Mouse (Mus musculus) heart, adult 2 months (tissue): ENCODE results near the gene Rhoc. TPM values are rescaled to one million over a fixed set of nuclear protein-coding genes. Genes with fewer than 3 reads are reported as not detected.
"Not testable (repeated sequence)": the region's sequence is repeated elsewhere in the genome, so short reads cannot be mapped to it uniquely, and the experiment has no call there.

Experiments
- DNase-seq, 2 experiments: peaks; one replicate each; pipeline ENCODE4 v3.0.0; 2021
- H3K27ac ChIP-seq: fragments of 200-600 bp; 2 replicates; pipeline ENCODE4 v1.8.1; 2022
- H3K27me3 ChIP-seq: fragments of 200-500 bp; 2 replicates; pipeline ENCODE4 v1.6.1; 2012; ENCODE audit warnings: mild to moderate bottlenecking, low read length, inconsistent platforms, mixed read lengths; ENCODE audit not compliant: control insufficient read depth, insufficient read depth
- H3K36me3 ChIP-seq: fragments of 200-500 bp; 2 replicates; pipeline ENCODE4 v1.6.1; 2012; ENCODE audit warnings: low read length, inconsistent platforms; ENCODE audit not compliant: control insufficient read depth, insufficient read depth
- H3K4me1 ChIP-seq: fragments of 200-500 bp; 2 replicates; pipeline ENCODE4 v1.6.1; 2011; ENCODE audit warnings: low read length; ENCODE audit not compliant: control insufficient read depth, insufficient read depth
- H3K4me3 ChIP-seq: fragments of 200-600 bp; 2 replicates; pipeline ENCODE4 v1.8.1; 2022
- H3K79me2 ChIP-seq: fragments of 200-500 bp; replicated peaks from 2 replicates; pipeline ENCODE4 v1.6.1; 2012; ENCODE audit warnings: mild to moderate bottlenecking, inconsistent platforms, low read length, moderate library complexity, mixed read lengths; ENCODE audit not compliant: control insufficient read depth, insufficient read depth
- H3K9ac ChIP-seq: fragments of 200-500 bp; 2 replicates; pipeline ENCODE4 v1.6.1; 2012; ENCODE audit warnings: low read depth, mild to moderate bottlenecking, control low read depth, inconsistent platforms, low read length, mixed read lengths
- CTCF ChIP-seq: fragments of 200-600 bp; IDR thresholded peaks from 2 replicates; pipeline ENCODE4 v1.8.1; 2022; ENCODE audit warnings: antibody characterized with exemption, mild to moderate bottlenecking, moderate library complexity
- EP300 ChIP-seq: fragments of 200-500 bp; IDR thresholded peaks from 2 replicates; pipeline ENCODE4 v1.6.1; 2011; ENCODE audit warnings: low read depth, low read length, control low read depth; ENCODE audit not compliant: insufficient read depth
- POLR2A ChIP-seq: fragments of 200-500 bp; IDR thresholded peaks from 2 replicates; pipeline ENCODE4 v1.6.1; 2011; ENCODE audit warnings: mild to moderate bottlenecking, low read depth, low read length, control low read depth; ENCODE audit not compliant: insufficient read depth
- WGBS: fragments of 180-500 bp; shearing (Covaris S2); methylation state at CpG from one replicate; pipeline ENCODE4 v1.1.7; 2018; 5-methylcytosine and 5-hydroxymethylcytosine counted together
- intact Hi-C: fragments of 180-260 bp; cut with DNase I; formaldehyde crosslinking; loops from one replicate; pipeline ENCODE4 v1.15.1; 2025
- polyA plus RNA-seq: library from polyadenylated mRNA; depleted of rRNA; stranded (reverse); fragments of >200 nt; gene quantifications from 2 replicates; pipeline ENCODE4 v1.2.3, GENCODE M21; 2012
- total RNA-seq, 2 experiments: library from RNA; stranded (reverse); gene quantifications; 2 replicates each; pipeline ENCODE4 v1.2.3; 2021

Gene Rhoc
- total and polyA plus RNA-seq, 3 experiments, result 83.8 to 89.9 (median 85.3) TPM

- Histone ChIP-seq H3K79me2 (no peaks in the 10 kb centered on the region), H3K27ac (no peak overlapping the region), H3K27me3 (no peaks in the 10 kb centered on the region), H3K36me3 (no peaks in the 10 kb centered on the region), H3K4me1 (peaks cover 2% of the 10 kb centered on the region), H3K4me3 (no peak overlapping the region), H3K9ac (no peak overlapping the region)
- TF ChIP-seq EP300 (no peak), CTCF (no peak), POLR2A (no peak)
- WGBS, result 89% methylated on average over 11 of the region's 11 CpGs
- intact Hi-C loops, result no loop called here
- no peak for DNase-seq
Measured at GRCm38 (mm10) chr3:104800681-104801080, 12.5 kb downstream of the Rhoc start.

GRCm38 (mm10) chr3:104801481-104801880 lies 13.3 kb downstream of the Rhoc start:
- Histone ChIP-seq H3K9ac (no peak overlapping the region), H3K27me3 (no peaks in the 10 kb centered on the region), H3K4me1 (peaks cover 2% of the 10 kb centered on the region), H3K4me3 (no peak overlapping the region), H3K36me3 (no peaks in the 10 kb centered on the region), H3K27ac (no peak overlapping the region), H3K79me2 (no peaks in the 10 kb centered on the region)
- DNase-seq, result no peak
- TF ChIP-seq EP300 (no peak), CTCF (no peak), POLR2A (no peak)
- 95% methylated on average over 6 of the region's 6 CpGs for WGBS
- intact Hi-C loops, result no loop called here

- peaks cover 3% of the 10 kb centered on the region; the same call in 1 of the 2 replicates for H3K79me2 ChIP-seq
- peaks cover 2% of the 10 kb centered on the region for H3K4me1 ChIP-seq
- no peak overlapping the region for H3K27ac ChIP-seq
- no peaks in the 10 kb centered on the region for H3K27me3 ChIP-seq
- H3K4me3 ChIP-seq, result no peak overlapping the region
- no peak for DNase-seq
- H3K36me3 ChIP-seq, result no peaks in the 10 kb centered on the region
- intact Hi-C loops, result no loop called here
- WGBS, result 98% methylated on average over 10 of the region's 10 CpGs
- H3K9ac ChIP-seq, result no peak overlapping the region
- TF ChIP-seq POLR2A, result no peak
- no peak for TF ChIP-seq CTCF
- no peak for TF ChIP-seq EP300
Measured at GRCm38 (mm10) chr3:104804312-104804711, 16.1 kb downstream of the Rhoc start.

GRCm38 (mm10) chr3:104805539-104805938 lies 17.4 kb downstream of the Rhoc start:
- Histone ChIP-seq H3K9ac (no peak overlapping the region), H3K36me3 (no peaks in the 10 kb centered on the region), H3K4me1 (peaks cover 2% of the 10 kb centered on the region), H3K27me3 (no peaks in the 10 kb centered on the region), H3K27ac (no peak overlapping the region), H3K4me3 (no peak overlapping the region), H3K79me2 (peaks cover 3% of the 10 kb centered on the region; the same call in 1 of the 2 replicates)
- TF ChIP-seq CTCF (no peak), EP300 (no peak), POLR2A (no peak)
- 43% methylated on average over 9 of the region's 9 CpGs for WGBS
- no peak for DNase-seq
- intact Hi-C loops, result no loop called here

- Histone ChIP-seq H3K4me3 (no peak overlapping the region), H3K79me2 (peaks cover 3% of the 10 kb centered on the region)
- intact Hi-C loops, result no loop called here
Measured at GRCm38 (mm10) chr3:104811752-104812151, 23.6 kb downstream of the Rhoc start.

GRCm38 (mm10) chr3:104812254-104812653 lies 24.1 kb downstream of the Rhoc start:
- H3K9ac ChIP-seq, result no peak overlapping the region
- intact Hi-C loops, result no loop called here

More at GRCm38 (mm10) chr3:104811752-104812151, 23.6 kb downstream of the Rhoc start:
- no peaks in the 10 kb centered on the region for H3K27me3 ChIP-seq
- H3K4me1 ChIP-seq, result no peaks in the 10 kb centered on the region
- H3K9ac ChIP-seq, result no peak overlapping the region
- TF ChIP-seq CTCF (no peak), EP300 (no peak), POLR2A (no peak)
- H3K27ac ChIP-seq, result no peak overlapping the region
- peaks cover 2% of the 10 kb centered on the region; the same call in 1 of the 2 replicates for H3K36me3 ChIP-seq
- WGBS, result 53% methylated on average over 3 of the region's 3 CpGs
- no peak for DNase-seq

GRCm38 (mm10) chr3:104813227-104813626 lies 25.1 kb downstream of the Rhoc start:
- intact Hi-C loops, H3K27ac ChIP-seq, H3K79me2 ChIP-seq, H3K4me1 ChIP-seq, H3K27me3 ChIP-seq, H3K36me3 ChIP-seq, H3K4me3 ChIP-seq, H3K9ac ChIP-seq, DNase-seq: not testable (repeated sequence)
- 89% methylated on average over 7 of the region's 7 CpGs for WGBS

More at GRCm38 (mm10) chr3:104812254-104812653, 24.1 kb downstream of the Rhoc start:
- H3K79me2 ChIP-seq, result peaks cover 3% of the 10 kb centered on the region
- H3K36me3 ChIP-seq, result peaks cover 2% of the 10 kb centered on the region; the same call in 1 of the 2 replicates
- H3K4me3 ChIP-seq, result no peak overlapping the region
- no peak overlapping the region for H3K27ac ChIP-seq
- WGBS, result 90% methylated on average over 4 of the region's 4 CpGs
- H3K4me1 ChIP-seq, result no peaks in the 10 kb centered on the region
- no peak for DNase-seq
- TF ChIP-seq CTCF (no peak), POLR2A (no peak), EP300 (no peak)
- H3K27me3 ChIP-seq, result no peaks in the 10 kb centered on the region
